Mouse (Mus musculus) forebrain, postnatal 0 days (tissue): Measurements from ENCODE around the gene Mrpl24. TPM values are rescaled to one million over a fixed set of nuclear protein-coding genes. Genes with fewer than 3 reads are reported as not detected.

Experiments
- ATAC-seq: fragments of 200-750 bp; cut with Nextera tagmentation; 2 replicates; pipeline ENCODE4 v1.8.0; 2017; ENCODE audit warnings: mild to moderate bottlenecking, moderate library complexity
- DNase-seq: peaks from one replicate; pipeline ENCODE4 v3.0.0-alpha.2; 2015
- H3K27ac ChIP-seq: fragments of 300-500 bp; sonication (generic); 2 replicates; pipeline ENCODE4 v1.5.1; 2014; ENCODE audit warnings: low read depth, mild to moderate bottlenecking, antibody characterized with exemption, low read length, moderate library complexity, mixed read lengths
- H3K27me3 ChIP-seq: fragments of 300-500 bp; sonication (generic); 2 replicates; pipeline ENCODE4 v1.6.1; 2014; ENCODE audit warnings: mild to moderate bottlenecking, low read length, mixed read lengths; ENCODE audit not compliant: insufficient read depth
- H3K36me3 ChIP-seq: fragments of 300-500 bp; sonication (generic); 2 replicates; pipeline ENCODE4 v1.6.1; 2014; ENCODE audit warnings: mild to moderate bottlenecking, moderate library complexity; ENCODE audit not compliant: insufficient read depth
- H3K4me1 ChIP-seq: fragments of 300-500 bp; sonication (generic); 2 replicates; pipeline ENCODE4 v1.6.1; 2014; ENCODE audit warnings: antibody characterized with exemption; ENCODE audit not compliant: insufficient read depth
- H3K4me2 ChIP-seq: fragments of 300-500 bp; sonication (generic); 2 replicates; pipeline ENCODE4 v1.6.1; 2014; ENCODE audit warnings: low read depth, mild to moderate bottlenecking, moderate library complexity
- H3K4me3 ChIP-seq: fragments of 300-500 bp; sonication (generic); 2 replicates; pipeline ENCODE4 v1.5.1; 2014; ENCODE audit warnings: low read depth, low read length, mixed read lengths
- H3K9ac ChIP-seq: fragments of 300-500 bp; sonication (generic); 2 replicates; pipeline ENCODE4 v1.6.1; 2014; ENCODE audit warnings: mild to moderate bottlenecking
- H3K9me3 ChIP-seq: fragments of 300-500 bp; sonication (generic); 2 replicates; pipeline ENCODE4 v1.6.1; 2016; ENCODE audit warnings: low read length
- CTCF ChIP-seq: sonication (generic); IDR thresholded peaks from 2 replicates; pipeline ENCODE4 v1.5.1; 2016; ENCODE audit warnings: antibody characterized with exemption, control low read depth, low read depth
- whole genome bisulfite sequencing: fragments of 180-500 bp; shearing (Covaris S2); extraction: QIAGEN DNeasy Blood & Tissue Kit; methylation state at CpG from one replicate; pipeline ENCODE4 v1.1.7; 2014; 5-methylcytosine and 5-hydroxymethylcytosine counted together
- polyA plus RNA-seq: library from polyadenylated mRNA; unstranded; fragments of >200 nt; fragmentation: Nextera tagmentation; extraction: Ambion mirVana; gene quantifications from 2 replicates; pipeline ENCODE4 v1.2.1, GENCODE M21; 2015
- total RNA-seq: library from RNA; depleted of rRNA; stranded (reverse); fragments of >200 nt; gene quantifications from 2 replicates; pipeline ENCODE4 v1.2.3, GENCODE M21; 2014

The Mrpl24 gene
- total and polyA plus RNA-seq, 2 experiments from 2014 or later: 43.4 to 47.0 TPM

DNA sequence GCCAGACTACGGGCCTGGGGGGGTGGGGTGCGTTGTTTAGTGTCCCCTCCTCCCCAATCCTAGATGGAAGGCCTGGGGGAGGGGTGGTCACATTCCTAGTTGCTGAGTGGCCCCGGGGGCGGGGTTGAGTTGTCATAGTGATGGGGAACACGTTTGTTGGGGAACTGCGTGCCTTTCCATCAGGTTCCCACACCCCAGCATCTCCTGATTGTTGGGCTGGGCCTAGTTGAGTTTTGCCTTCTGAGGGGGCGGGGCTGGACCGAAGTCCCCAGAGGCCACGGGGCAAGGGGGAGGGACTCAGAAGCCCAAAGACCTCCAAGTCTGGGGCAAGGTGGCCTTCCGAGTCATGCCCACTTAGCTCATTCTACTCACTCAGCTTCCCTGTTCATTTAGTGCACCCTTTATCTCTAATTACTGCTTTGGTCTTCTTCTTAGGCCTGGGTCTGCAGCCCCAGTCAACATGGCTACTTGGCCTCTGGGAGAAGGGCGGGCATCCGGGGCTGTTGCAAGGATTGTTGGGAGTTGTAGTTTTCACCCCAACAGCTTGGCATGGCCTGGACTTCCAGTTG is 8.6 kb upstream of the Mrpl24 start:
- H3K27ac ChIP-seq: peak overlapping the region; percentile 66
- H3K36me3 ChIP-seq: peaks cover 26% of the 10 kb centered on the region
- H3K4me2 ChIP-seq: peak overlapping the region; percentile 46
- H3K4me3 ChIP-seq: peak overlapping the region; percentile 29
- no peak for TF ChIP-seq CTCF
- DNase-seq (peak; percentile 46), ATAC-seq (no peak)
- H3K9ac ChIP-seq: no peak overlapping the region; the same call in 1 of the 2 replicates
- 5% methylated on average over 12 of the region's 12 CpGs for WGBS
- H3K9me3 ChIP-seq: no peaks in the 10 kb centered on the region
- peaks cover 14% of the 10 kb centered on the region for H3K4me1 ChIP-seq
- no peaks in the 10 kb centered on the region for H3K27me3 ChIP-seq

DNA sequence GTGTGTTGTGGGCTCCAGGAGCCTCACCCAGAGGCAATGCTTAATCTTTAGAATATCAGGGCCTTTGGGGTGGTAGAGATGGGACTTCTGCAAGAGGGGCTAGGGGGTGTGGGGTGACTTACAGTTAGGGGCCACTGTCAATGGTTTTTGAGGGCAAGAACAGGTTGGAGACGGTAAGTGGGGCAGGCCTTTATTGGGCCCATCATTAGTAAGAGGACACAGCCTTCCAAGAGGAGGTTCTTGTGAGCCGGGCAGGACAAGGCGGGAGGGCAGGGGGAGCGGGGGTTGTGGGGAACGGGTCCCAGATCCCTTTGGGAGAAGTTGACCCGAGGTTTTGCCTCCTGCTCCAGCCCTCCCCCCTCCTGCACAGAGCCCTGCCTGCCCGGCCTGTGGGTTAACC is 5.8 kb upstream of the Mrpl24 start:
- Histone ChIP-seq H3K9me3 (no peaks in the 10 kb centered on the region), H3K4me3 (no peak overlapping the region), H3K4me2 (no peak overlapping the region), H3K9ac (no peak overlapping the region), H3K36me3 (peaks cover 36% of the 10 kb centered on the region), H3K27ac (no peak overlapping the region), H3K4me1 (peaks cover 3% of the 10 kb centered on the region; the same call in 1 of the 2 replicates), H3K27me3 (no peaks in the 10 kb centered on the region)
- ATAC-seq (no peak), DNase-seq (no peak)
- no peak for TF ChIP-seq CTCF
- 89% methylated on average over 7 of the region's 7 CpGs for WGBS

DNA sequence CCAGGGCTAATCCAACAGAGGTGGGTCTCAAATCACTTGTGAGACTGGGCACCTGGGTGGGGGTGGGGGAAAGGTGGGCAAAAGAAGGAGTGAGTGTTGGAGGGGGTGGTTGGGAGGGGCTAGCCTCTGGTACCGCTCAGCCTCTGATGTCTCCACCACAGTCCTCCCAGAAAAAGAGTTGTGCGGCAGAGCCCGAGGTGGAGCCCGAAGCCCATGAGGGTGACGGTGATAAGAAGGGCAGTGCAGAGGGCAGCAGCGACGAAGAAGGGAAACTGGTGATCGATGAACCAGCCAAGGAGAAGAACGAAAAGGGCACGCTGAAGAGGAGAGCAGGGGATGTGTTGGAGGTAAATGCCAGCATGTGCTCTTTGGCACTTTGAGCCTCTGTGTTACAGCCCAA is 5.4 kb upstream of the Mrpl24 start:
- ATAC-seq: no peak
- DNase-seq: no peak
- 95% methylated on average over 10 of the region's 10 CpGs for WGBS
- Histone ChIP-seq H3K4me2 (no peak overlapping the region), H3K9me3 (no peaks in the 10 kb centered on the region), H3K4me1 (0 out of 2 replicates have a peak, but pooled peaks cover 2% of the 10 kb centered on the region), H3K9ac (no peak overlapping the region), H3K4me3 (no peak overlapping the region), H3K27ac (no peak overlapping the region), H3K36me3 (peaks cover 36% of the 10 kb centered on the region), H3K27me3 (no peaks in the 10 kb centered on the region)
- no peak for TF ChIP-seq CTCF

DNA sequence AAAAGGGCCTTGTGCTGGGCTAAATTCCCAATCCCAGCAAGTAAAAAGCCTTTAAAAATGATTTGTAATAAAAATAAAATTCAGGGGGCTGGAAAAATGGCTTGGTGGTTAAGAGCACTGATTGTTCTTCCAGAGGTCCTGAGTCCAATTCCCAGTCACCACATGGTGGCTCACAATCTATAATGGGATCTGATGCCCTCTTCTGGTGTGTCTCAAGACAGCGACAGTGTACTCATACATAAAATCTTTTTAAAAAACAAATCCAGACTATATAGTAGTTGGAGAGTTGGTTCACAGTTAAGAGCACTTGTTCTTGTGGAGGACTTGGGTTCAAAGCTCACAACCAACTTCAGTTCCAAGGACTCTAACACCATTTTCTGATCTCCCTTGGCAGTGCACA is 2.3 kb upstream of the Mrpl24 start:
- Histone ChIP-seq H3K36me3 (peaks cover 40% of the 10 kb centered on the region), H3K4me3 (no peak overlapping the region), H3K27ac (no peak overlapping the region), H3K4me1 (0 out of 2 replicates have a peak, but pooled peaks cover 3% of the 10 kb centered on the region), H3K9ac (no peak overlapping the region), H3K27me3 (no peaks in the 10 kb centered on the region), H3K9me3 (no peaks in the 10 kb centered on the region), H3K4me2 (no peak overlapping the region)
- WGBS: 93% methylated on average over 1 of the region's 1 CpGs
- DNase-seq: no peak
- no peak; the same call in 1 of the 2 replicates for TF ChIP-seq CTCF
- no peak for ATAC-seq

DNA sequence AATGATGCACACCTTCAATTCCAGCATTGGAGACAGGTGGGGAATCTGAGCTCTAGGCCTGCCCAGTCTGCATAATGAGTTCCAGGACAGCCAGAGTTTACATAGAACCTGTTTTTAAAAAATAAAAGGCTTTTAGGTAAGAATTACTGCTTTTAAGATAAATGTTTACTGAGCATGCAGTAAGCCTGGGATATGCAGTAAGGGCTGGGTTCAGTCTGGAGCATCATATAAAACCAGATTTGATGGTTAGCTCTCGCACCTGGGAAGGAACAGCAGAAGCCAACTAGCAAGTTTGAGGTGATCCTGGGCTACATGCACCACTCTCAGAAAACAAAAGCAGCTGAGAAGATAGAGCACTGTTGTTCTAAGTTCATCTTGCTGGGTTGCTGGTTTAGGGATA is 755 bp upstream of the Mrpl24 start:
- ATAC-seq (no peak), DNase-seq (no peak)
- H3K9ac ChIP-seq: no peak overlapping the region
- H3K9me3 ChIP-seq: no peaks in the 10 kb centered on the region
- no peak for TF ChIP-seq CTCF
- H3K27ac ChIP-seq: peak overlapping the region; percentile 70; the same call in 1 of the 2 replicates
- H3K36me3 ChIP-seq: peaks cover 46% of the 10 kb centered on the region
- H3K4me1 ChIP-seq: 0 out of 2 replicates have a peak, but pooled peaks cover 3% of the 10 kb centered on the region
- no peak overlapping the region for H3K4me3 ChIP-seq
- H3K27me3 ChIP-seq: no peaks in the 10 kb centered on the region
- peak overlapping the region; percentile 66; the same call in 1 of the 2 replicates for H3K4me2 ChIP-seq
- WGBS: 92% methylated on average over 1 of the region's 1 CpGs

DNA sequence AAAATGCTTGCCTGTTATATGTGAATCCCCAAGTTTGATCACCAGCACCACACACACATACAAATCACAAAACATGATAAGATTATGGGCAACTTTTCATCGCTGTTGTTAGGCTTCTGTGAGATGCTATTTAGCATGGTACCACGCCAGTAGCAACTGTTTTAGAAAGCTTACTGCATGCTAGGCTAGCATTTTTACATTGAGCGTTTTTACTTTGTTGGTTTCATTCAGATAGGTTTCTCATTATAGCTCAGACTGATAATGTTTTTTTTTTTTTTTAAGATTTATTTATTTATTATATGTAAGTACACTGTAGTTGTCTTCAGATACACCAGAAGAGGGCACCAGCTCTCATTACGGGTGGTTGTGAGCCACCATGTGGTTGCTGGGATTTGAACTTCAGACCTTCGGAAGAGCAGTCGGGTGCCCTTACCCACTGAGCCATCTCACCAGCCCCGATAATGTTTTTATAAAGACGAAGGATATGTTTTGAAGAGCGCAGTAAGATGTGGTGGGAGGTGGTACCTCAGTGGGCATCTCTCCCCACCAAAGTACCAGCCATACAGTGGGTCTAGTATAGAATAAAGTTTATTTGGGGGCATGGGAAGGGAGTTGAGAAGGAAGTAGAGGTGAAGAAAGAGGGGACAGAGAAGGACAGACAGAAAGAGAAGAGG is 1.1 kb downstream of the Mrpl24 start:
- H3K27ac ChIP-seq: no peak overlapping the region
- H3K4me1 ChIP-seq: 0 out of 2 replicates have a peak, but pooled peaks cover 3% of the 10 kb centered on the region
- H3K27me3 ChIP-seq: no peaks in the 10 kb centered on the region
- peak overlapping the region; percentile 50 for H3K4me3 ChIP-seq
- peak; percentile 21; the same call in 1 of the 2 replicates for TF ChIP-seq CTCF
- H3K4me2 ChIP-seq: peak overlapping the region; percentile 66
- DNase-seq (no peak), ATAC-seq (no peak)
- WGBS: 71% methylated on average over 9 of the region's 9 CpGs
- peaks cover 45% of the 10 kb centered on the region for H3K36me3 ChIP-seq
- no peaks in the 10 kb centered on the region for H3K9me3 ChIP-seq
- no peak overlapping the region for H3K9ac ChIP-seq

DNA sequence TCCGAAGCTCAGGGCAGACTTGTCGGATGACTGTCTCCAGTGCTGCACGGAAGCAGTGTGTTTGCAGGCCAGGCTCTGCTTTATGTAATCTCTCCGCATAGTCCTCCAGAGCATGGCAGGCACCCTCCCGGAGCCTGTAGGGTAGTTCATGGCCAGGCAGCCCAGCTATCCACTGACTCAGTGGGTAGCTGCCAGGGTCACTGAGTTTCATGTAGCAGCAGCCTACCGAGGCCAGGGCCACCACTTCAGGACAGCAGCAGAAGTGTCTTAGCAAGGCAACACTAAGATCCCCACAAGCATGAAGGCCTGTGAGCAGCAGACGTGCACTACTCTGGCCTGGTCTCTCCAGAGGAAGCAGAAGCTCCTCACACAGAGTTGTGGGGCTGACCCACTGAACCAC is 5.7 kb downstream of the Mrpl24 start:
- no peak for TF ChIP-seq CTCF
- H3K4me1 ChIP-seq: peaks cover 5% of the 10 kb centered on the region; the same call in 1 of the 2 replicates
- no peak for ATAC-seq
- H3K27me3 ChIP-seq: no peaks in the 10 kb centered on the region
- no peak for DNase-seq
- H3K4me2 ChIP-seq: no peak overlapping the region
- H3K36me3 ChIP-seq: peaks cover 56% of the 10 kb centered on the region
- H3K9ac ChIP-seq: no peak overlapping the region
- no peak overlapping the region for H3K27ac ChIP-seq
- WGBS: 89% methylated on average over 7 of the region's 7 CpGs
- no peaks in the 10 kb centered on the region for H3K9me3 ChIP-seq
- H3K4me3 ChIP-seq: no peak overlapping the region
